Mouse (Mus musculus) forebrain, postnatal 0 days (tissue): ENCODE results near the gene Ccdc151. TPM values are rescaled to one million over a fixed set of nuclear protein-coding genes. Genes with fewer than 3 reads are reported as not detected.

Experiments used
- ATAC-seq: fragments of 200-750 bp; cut with Nextera tagmentation; 2 replicates; pipeline ENCODE4 v1.8.0; 2017; ENCODE audit warnings: mild to moderate bottlenecking, moderate library complexity
- DNase-seq: peaks from one replicate; pipeline ENCODE4 v3.0.0-alpha.2; 2015
- H3K27ac ChIP-seq: fragments of 300-500 bp; sonication (generic); 2 replicates; pipeline ENCODE4 v1.5.1; 2014; ENCODE audit warnings: low read depth, mild to moderate bottlenecking, antibody characterized with exemption, low read length, moderate library complexity, mixed read lengths
- H3K27me3 ChIP-seq: fragments of 300-500 bp; sonication (generic); 2 replicates; pipeline ENCODE4 v1.6.1; 2014; ENCODE audit warnings: mild to moderate bottlenecking, low read length, mixed read lengths; ENCODE audit not compliant: insufficient read depth
- H3K36me3 ChIP-seq: fragments of 300-500 bp; sonication (generic); 2 replicates; pipeline ENCODE4 v1.6.1; 2014; ENCODE audit warnings: mild to moderate bottlenecking, moderate library complexity; ENCODE audit not compliant: insufficient read depth
- H3K4me1 ChIP-seq: fragments of 300-500 bp; sonication (generic); 2 replicates; pipeline ENCODE4 v1.6.1; 2014; ENCODE audit warnings: antibody characterized with exemption; ENCODE audit not compliant: insufficient read depth
- H3K4me2 ChIP-seq: fragments of 300-500 bp; sonication (generic); 2 replicates; pipeline ENCODE4 v1.6.1; 2014; ENCODE audit warnings: low read depth, mild to moderate bottlenecking, moderate library complexity
- H3K4me3 ChIP-seq: fragments of 300-500 bp; sonication (generic); 2 replicates; pipeline ENCODE4 v1.5.1; 2014; ENCODE audit warnings: low read depth, low read length, mixed read lengths
- H3K9ac ChIP-seq: fragments of 300-500 bp; sonication (generic); 2 replicates; pipeline ENCODE4 v1.6.1; 2014; ENCODE audit warnings: mild to moderate bottlenecking
- H3K9me3 ChIP-seq: fragments of 300-500 bp; sonication (generic); 2 replicates; pipeline ENCODE4 v1.6.1; 2016; ENCODE audit warnings: low read length
- CTCF ChIP-seq: sonication (generic); IDR thresholded peaks from 2 replicates; pipeline ENCODE4 v1.5.1; 2016; ENCODE audit warnings: antibody characterized with exemption, control low read depth, low read depth
- WGBS: fragments of 180-500 bp; shearing (Covaris S2); extraction: QIAGEN DNeasy Blood & Tissue Kit; methylation state at CpG from one replicate; pipeline ENCODE4 v1.1.7; 2014; 5-methylcytosine and 5-hydroxymethylcytosine counted together
- polyA plus RNA-seq: library from polyadenylated mRNA; unstranded; fragments of >200 nt; fragmentation: Nextera tagmentation; extraction: Ambion mirVana; gene quantifications from 2 replicates; pipeline ENCODE4 v1.2.1, GENCODE M21; 2015
- total RNA-seq: library from RNA; depleted of rRNA; stranded (reverse); fragments of >200 nt; gene quantifications from 2 replicates; pipeline ENCODE4 v1.2.3, GENCODE M21; 2014

Gene Ccdc151
- total and polyA plus RNA-seq, 2 experiments from 2014 or later = 6.0 to 6.4 TPM

DNA sequence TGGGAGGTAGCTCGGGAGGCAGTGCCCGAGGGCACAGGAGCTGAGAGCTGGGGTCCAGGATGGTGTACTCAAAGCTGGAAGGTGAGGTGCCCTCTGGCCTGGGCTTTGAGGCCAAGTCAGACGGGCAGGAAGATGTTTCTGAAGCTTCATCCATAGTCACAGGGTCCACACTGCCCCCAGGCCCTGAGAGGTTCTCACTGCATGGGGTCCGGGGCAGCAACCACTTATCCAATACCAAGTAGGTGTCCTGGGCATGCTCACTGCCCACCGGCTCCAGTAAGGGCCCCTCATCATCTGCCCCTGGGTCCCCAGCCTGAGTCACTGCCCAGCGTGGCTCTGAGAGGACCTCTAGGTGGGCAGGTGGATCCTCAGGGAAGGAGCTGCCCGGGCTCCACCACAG, 43.2 kb downstream of the Ccdc151 start:
- H3K4me1 ChIP-seq = peaks cover 16% of the 10 kb centered on the region
- no peak overlapping the region for H3K27ac ChIP-seq
- no peak overlapping the region for H3K9ac ChIP-seq
- ATAC-seq (no peak), DNase-seq (no peak)
- H3K4me3 ChIP-seq = no peak overlapping the region
- no peak overlapping the region for H3K4me2 ChIP-seq
- peaks cover 25% of the 10 kb centered on the region for H3K27me3 ChIP-seq
- no peaks in the 10 kb centered on the region for H3K9me3 ChIP-seq
- 89% methylated on average over 7 of the region's 7 CpGs for WGBS
- no peaks in the 10 kb centered on the region; the same call in 1 of the 2 replicates for H3K36me3 ChIP-seq
- TF ChIP-seq CTCF = no peak

DNA sequence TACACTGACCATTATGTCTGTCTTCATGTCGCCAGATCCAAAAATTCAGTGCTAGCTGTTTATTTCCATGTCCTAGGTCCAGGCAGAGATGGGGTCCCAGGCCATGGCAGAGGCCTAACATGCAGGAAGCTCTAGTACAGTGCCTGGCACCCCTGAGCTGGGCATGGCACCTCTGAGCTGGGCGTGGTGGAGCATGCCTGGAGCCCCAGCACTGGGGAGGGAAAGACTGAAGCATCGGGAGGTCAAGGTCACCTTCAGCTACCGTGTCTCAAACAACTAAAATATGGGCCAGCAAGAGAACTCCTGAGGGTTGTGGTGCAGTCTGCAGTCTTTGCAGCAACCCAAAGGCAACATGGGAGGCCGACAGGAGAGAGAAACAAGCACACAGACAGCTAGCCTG, 44.1 kb downstream of the Ccdc151 start:
- DNase-seq = no peak
- no peaks in the 10 kb centered on the region for H3K9me3 ChIP-seq
- H3K4me3 ChIP-seq = no peak overlapping the region
- WGBS = 87% methylated on average over 5 of the region's 5 CpGs
- peaks cover 21% of the 10 kb centered on the region for H3K4me1 ChIP-seq
- H3K27ac ChIP-seq = no peak overlapping the region
- TF ChIP-seq CTCF = no peak
- H3K36me3 ChIP-seq = no peaks in the 10 kb centered on the region; the same call in 1 of the 2 replicates
- H3K4me2 ChIP-seq = no peak overlapping the region
- no peak for ATAC-seq
- H3K9ac ChIP-seq = no peak overlapping the region
- H3K27me3 ChIP-seq = peaks cover 24% of the 10 kb centered on the region

DNA sequence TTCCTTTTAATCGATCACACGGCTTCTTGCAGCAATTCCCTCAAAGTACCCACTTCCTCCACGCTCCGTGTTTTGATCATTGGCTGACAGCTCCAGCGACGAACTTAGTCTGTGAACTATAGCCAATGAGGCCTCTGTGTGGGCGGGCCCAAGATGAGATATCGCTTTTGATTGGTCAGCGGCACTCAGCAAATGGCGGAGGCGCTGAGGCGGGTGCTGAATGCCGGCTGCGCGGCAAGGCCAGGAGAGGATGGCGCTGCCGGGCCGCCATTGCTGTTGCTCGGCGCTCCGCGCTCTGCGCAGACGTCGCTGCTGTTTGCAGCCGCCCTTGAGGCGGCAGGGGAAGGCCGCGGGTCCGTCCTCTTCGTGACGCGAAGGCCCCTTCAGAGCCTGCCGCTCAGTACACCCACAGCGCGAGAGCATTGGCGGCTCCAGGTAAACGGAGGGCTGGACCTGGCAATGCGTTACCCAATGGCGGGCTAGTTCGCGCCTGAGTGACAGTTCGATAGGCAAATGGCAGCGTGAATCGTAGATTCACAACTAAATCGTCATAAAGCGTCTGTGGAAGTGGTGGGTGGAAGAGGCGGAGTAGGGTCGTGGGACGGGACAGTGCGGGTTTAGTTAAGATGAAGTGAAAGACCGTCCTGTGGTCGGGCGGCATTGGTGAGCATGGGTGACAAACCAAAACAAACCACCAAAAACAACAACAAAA, 46.7 kb downstream of the Ccdc151 start, which contains the start of gene Swsap1:
Gene Swsap1, plus strand, starts transcription at position 186 of the 712 bp plus-strand sequence.
- peak; percentile 97 for ATAC-seq

DNA sequence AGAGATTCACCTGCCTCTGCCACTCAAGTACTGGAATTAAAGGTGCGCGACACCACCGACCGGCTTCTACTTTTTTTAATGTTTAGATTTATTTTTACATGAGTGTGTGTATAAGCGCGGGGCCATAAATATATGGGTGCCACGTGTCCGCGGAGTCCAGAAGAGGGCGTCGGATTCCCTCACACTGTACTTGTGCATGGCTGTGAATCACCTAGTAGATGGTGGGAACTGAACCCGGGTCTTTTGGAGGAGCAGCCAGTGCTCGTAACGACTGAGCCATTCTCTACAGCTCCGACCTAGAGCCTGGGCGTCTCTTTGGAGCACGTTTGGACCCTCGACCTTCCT, 47.2 kb downstream of the Ccdc151 start:
- Histone ChIP-seq H3K36me3 (no peaks in the 10 kb centered on the region; the same call in 1 of the 2 replicates), H3K27me3 (peaks cover 3% of the 10 kb centered on the region; the same call in 1 of the 2 replicates), H3K9me3 (no peaks in the 10 kb centered on the region), H3K4me2 (peak overlapping the region; percentile 65), H3K4me3 (peak overlapping the region; percentile 58), H3K9ac (peak overlapping the region; percentile 83), H3K27ac (peak overlapping the region; percentile 96), H3K4me1 (peaks cover 17% of the 10 kb centered on the region)
- DNase-seq = no peak
- TF ChIP-seq CTCF = peak; percentile 49
- 2% methylated on average over 18 of the region's 18 CpGs for WGBS
- ATAC-seq = peak; percentile 28

More for the DNA sequence above, 46.7 kb downstream of the Ccdc151 start, which contains the start of gene Swsap1:
- H3K27me3 ChIP-seq = peaks cover 8% of the 10 kb centered on the region
- H3K27ac ChIP-seq = peak within 1 kb of the TSS; percentile 96
- under 1% methylated on average over 54 of the region's 54 CpGs for WGBS
- H3K4me3 ChIP-seq = peak within 1 kb of the TSS; percentile 58
- DNase-seq = peak; percentile 100
- 0 out of 2 replicates have a peak, but pooled peaks have one; percentile 5 for TF ChIP-seq CTCF
- no peaks in the 10 kb centered on the region for H3K9me3 ChIP-seq
- peak within 1 kb of the TSS; percentile 83 for H3K9ac ChIP-seq
- peaks cover 17% of the 10 kb centered on the region for H3K4me1 ChIP-seq
- no peaks in the 10 kb centered on the region; the same call in 1 of the 2 replicates for H3K36me3 ChIP-seq
- H3K4me2 ChIP-seq = peak within 1 kb of the TSS; percentile 65

DNA sequence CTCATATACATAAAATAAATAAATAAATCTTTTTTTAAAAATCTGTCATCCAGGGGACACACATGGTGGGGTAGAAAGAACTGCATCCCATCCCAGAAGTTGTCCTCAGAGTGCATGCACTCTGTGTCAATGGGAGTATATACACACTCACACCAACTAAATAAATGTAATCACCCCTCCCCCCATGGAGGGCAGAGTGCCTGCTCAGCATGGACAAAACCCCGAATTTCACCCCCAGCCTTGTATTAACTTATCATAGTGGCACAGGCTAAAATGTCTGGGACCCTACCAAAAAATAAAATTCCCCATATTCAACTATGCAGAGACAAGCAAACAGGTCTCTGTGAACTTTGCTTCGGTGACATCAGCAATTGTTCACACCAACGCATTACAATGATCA, 47.8 kb downstream of the Ccdc151 start:
- no peak for TF ChIP-seq CTCF
- H3K9ac ChIP-seq = no peak overlapping the region
- H3K9me3 ChIP-seq = no peaks in the 10 kb centered on the region
- H3K4me1 ChIP-seq = peaks cover 17% of the 10 kb centered on the region
- WGBS = 71% methylated on average over 3 of the region's 3 CpGs
- H3K27ac ChIP-seq = no peak overlapping the region
- DNase-seq (no peak), ATAC-seq (no peak)
- H3K36me3 ChIP-seq = no peaks in the 10 kb centered on the region; the same call in 1 of the 2 replicates
- no peaks in the 10 kb centered on the region for H3K27me3 ChIP-seq
- no peak overlapping the region; the same call in 1 of the 2 replicates for H3K4me2 ChIP-seq
- H3K4me3 ChIP-seq = no peak overlapping the region

DNA sequence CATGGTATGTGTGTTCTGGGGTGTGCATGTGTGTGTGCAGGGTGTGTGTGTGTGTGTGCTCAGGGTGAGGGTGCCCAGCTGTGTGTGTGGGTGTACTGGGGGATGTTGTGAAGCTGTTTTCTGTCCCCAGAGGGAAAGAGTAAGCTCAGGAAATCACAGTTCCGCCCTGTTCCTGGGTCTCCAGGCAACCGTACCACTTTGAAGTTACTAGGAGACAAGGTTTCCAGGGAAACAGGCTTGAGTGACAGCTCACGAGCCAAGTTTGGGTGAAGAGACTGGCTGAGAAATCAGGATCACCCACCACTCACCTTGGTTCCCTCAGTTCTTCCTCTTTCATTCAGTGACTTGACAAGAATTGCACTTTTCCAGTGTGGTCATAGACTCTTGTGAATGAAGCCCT, 48.8 kb downstream of the Ccdc151 start:
- no peaks in the 10 kb centered on the region; the same call in 1 of the 2 replicates for H3K36me3 ChIP-seq
- peak overlapping the region; percentile 57 for H3K27ac ChIP-seq
- H3K4me1 ChIP-seq = peaks cover 17% of the 10 kb centered on the region
- no peak overlapping the region for H3K9ac ChIP-seq
- TF ChIP-seq CTCF = no peak
- no peaks in the 10 kb centered on the region for H3K9me3 ChIP-seq
- H3K4me2 ChIP-seq = no peak overlapping the region
- 8% methylated on average over 3 of the region's 3 CpGs for WGBS
- H3K4me3 ChIP-seq = no peak overlapping the region
- H3K27me3 ChIP-seq = no peaks in the 10 kb centered on the region
- ATAC-seq = peak; percentile 40
- peak; percentile 86 for DNase-seq

DNA sequence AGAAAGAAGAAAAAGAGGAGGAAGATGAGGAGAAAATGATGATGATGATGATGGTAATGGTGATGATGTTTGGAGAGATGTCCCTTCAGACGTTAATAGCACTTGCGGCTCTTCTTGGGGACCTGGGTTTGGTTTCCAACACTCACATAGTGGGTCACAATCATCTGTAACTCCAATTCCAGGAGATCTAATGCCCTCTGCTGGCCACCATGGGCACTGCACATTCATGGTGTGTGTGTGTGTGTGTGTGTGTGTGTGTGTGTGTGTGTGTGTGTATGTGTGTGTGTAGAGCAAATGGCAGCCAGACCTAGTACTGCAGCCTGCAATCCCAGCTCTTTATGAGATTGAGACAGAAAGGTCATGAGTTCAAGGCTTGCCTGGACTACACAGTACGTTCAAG, 50.5 kb downstream of the Ccdc151 start:
- ATAC-seq (no peak), DNase-seq (no peak)
- TF ChIP-seq CTCF = peak; percentile 62
- Histone ChIP-seq H3K27me3 (no peaks in the 10 kb centered on the region), H3K4me2 (no peak overlapping the region), H3K36me3 (peaks cover 9% of the 10 kb centered on the region), H3K4me1 (peaks cover 17% of the 10 kb centered on the region), H3K4me3 (no peak overlapping the region), H3K9ac (no peak overlapping the region), H3K9me3 (no peaks in the 10 kb centered on the region), H3K27ac (no peak overlapping the region)
- 82% methylated on average over 3 of the region's 3 CpGs for WGBS
